Mouse (Mus musculus): ENCODE data around the gene Scamp2. TPM values are rescaled to one million over a fixed set of nuclear protein-coding genes. Genes with fewer than 3 reads are reported as not detected.
A peak's percentile ranks its signal among the peaks of the same experiment; 100 is the strongest.

Scamp2 gene
- polyA plus RNA-seq, 1 experiment from 2014 or later, result 52.4 TPM

GRCm38 (mm10) chr9:57604875-57605274 is 44.1 kb downstream of the Scamp2 start:
- peaks cover 39% of the 10 kb centered on the region for H3K27me3 ChIP-seq (ENCODE audit: low read depth, poor library complexity, severe bottlenecking)
- no peak overlapping the region for H3K4me3 ChIP-seq
- H3K27ac ChIP-seq (replicated peaks), result no peak overlapping the region
- DNase-seq (ENCODE audit: low spot score), result no peak
- H3K9me3 ChIP-seq (replicated peaks), result no peaks in the 10 kb centered on the region
- WGBS, result 77% methylated on average over 4 of the region's 4 CpGs
- peaks cover 54% of the 10 kb centered on the region for H3K4me1 ChIP-seq
- H3K36me3 ChIP-seq, result no peaks in the 10 kb centered on the region

GRCm38 (mm10) chr9:57605503-57605902 is 44.8 kb downstream of the Scamp2 start:
- WGBS, result 11% methylated on average over 9 of the region's 9 CpGs
- DNase-seq (ENCODE audit: low spot score), result no peak
- Histone ChIP-seq H3K9me3 (replicated peaks) (no peaks in the 10 kb centered on the region), H3K4me1 (peaks cover 54% of the 10 kb centered on the region), H3K27ac (replicated peaks) (no peak overlapping the region), H3K4me3 (no peak overlapping the region), H3K36me3 (no peaks in the 10 kb centered on the region), H3K27me3 (ENCODE audit: low read depth, poor library complexity, severe bottlenecking) (peaks cover 39% of the 10 kb centered on the region)

GRCm38 (mm10) chr9:57606139-57606851 is 45.6 kb downstream of the Scamp2 start, which contains the start of gene Cplx3:
Gene Cplx3, minus strand, starts transcription at chr9:57606281.
- peaks cover 39% of the 10 kb centered on the region for H3K27me3 ChIP-seq (ENCODE audit: low read depth, poor library complexity, severe bottlenecking)
- WGBS, result 4% methylated on average over 24 of the region's 24 CpGs
- peaks cover 53% of the 10 kb centered on the region for H3K4me1 ChIP-seq
- no peaks in the 10 kb centered on the region for H3K36me3 ChIP-seq
- H3K9me3 ChIP-seq (replicated peaks), result no peaks in the 10 kb centered on the region
- H3K27ac ChIP-seq (replicated peaks), result no peak within 1 kb of the TSS; the same call in 1 of the 2 replicates
- H3K4me3 ChIP-seq, result peak within 1 kb of the TSS; percentile 34
- DNase-seq (ENCODE audit: low spot score), result peak; percentile 71

GRCm38 (mm10) chr9:57609803-57610202 is 49.1 kb downstream of the Scamp2 start:
- no peak overlapping the region for H3K4me3 ChIP-seq
- 67% methylated on average over 3 of the region's 3 CpGs for WGBS
- no peak for DNase-seq (ENCODE audit: low spot score)
- H3K27me3 ChIP-seq (ENCODE audit: low read depth, poor library complexity, severe bottlenecking), result peaks cover 35% of the 10 kb centered on the region
- H3K36me3 ChIP-seq, result no peaks in the 10 kb centered on the region
- H3K27ac ChIP-seq (replicated peaks), result 0 out of 2 replicates have a peak overlapping the region, but pooled peaks have one; percentile 33
- peaks cover 38% of the 10 kb centered on the region for H3K4me1 ChIP-seq
- no peaks in the 10 kb centered on the region for H3K9me3 ChIP-seq (replicated peaks)

- Histone ChIP-seq H3K4me3 (no peak overlapping the region), H3K4me1 (peaks cover 32% of the 10 kb centered on the region), H3K9me3 (replicated peaks) (no peaks in the 10 kb centered on the region), H3K36me3 (no peaks in the 10 kb centered on the region), H3K27me3 (ENCODE audit: low read depth, poor library complexity, severe bottlenecking) (peaks cover 29% of the 10 kb centered on the region), H3K27ac (replicated peaks) (0 out of 2 replicates have a peak overlapping the region, but pooled peaks have one; percentile 33)
- WGBS, result 52% methylated on average over 3 of the region's 3 CpGs
- DNase-seq (ENCODE audit: low spot score), result no peak
Observed at GRCm38 (mm10) chr9:57610359-57610826, 49.6 kb downstream of the Scamp2 start.

- peaks cover 14% of the 10 kb centered on the region for H3K4me1 ChIP-seq
- no peak overlapping the region for H3K4me3 ChIP-seq
- H3K27ac ChIP-seq (replicated peaks), result no peak overlapping the region
- 89% methylated on average over 7 of the region's 7 CpGs for WGBS
- DNase-seq (ENCODE audit: low spot score), result no peak
- no peaks in the 10 kb centered on the region for H3K9me3 ChIP-seq (replicated peaks)
- peaks cover 7% of the 10 kb centered on the region for H3K27me3 ChIP-seq (ENCODE audit: low read depth, poor library complexity, severe bottlenecking)
- H3K36me3 ChIP-seq, result no peaks in the 10 kb centered on the region
Observed at GRCm38 (mm10) chr9:57612587-57612986, 51.8 kb downstream of the Scamp2 start.

GRCm38 (mm10) chr9:57613975-57614374 is 53.2 kb downstream of the Scamp2 start:
- Histone ChIP-seq H3K4me1 (peaks cover 14% of the 10 kb centered on the region), H3K9me3 (replicated peaks) (no peaks in the 10 kb centered on the region), H3K27ac (replicated peaks) (no peak overlapping the region), H3K4me3 (no peak overlapping the region), H3K36me3 (no peaks in the 10 kb centered on the region), H3K27me3 (ENCODE audit: low read depth, poor library complexity, severe bottlenecking) (no peaks in the 10 kb centered on the region)
- 87% methylated on average over 7 of the region's 7 CpGs for WGBS
- no peak for DNase-seq (ENCODE audit: low spot score)

- H3K4me3 ChIP-seq, result no peak overlapping the region
- WGBS, result 90% methylated on average over 4 of the region's 4 CpGs
- DNase-seq (ENCODE audit: low spot score), result no peak
- H3K27ac ChIP-seq (replicated peaks), result no peak overlapping the region
- no peaks in the 10 kb centered on the region for H3K9me3 ChIP-seq (replicated peaks)
- no peaks in the 10 kb centered on the region for H3K36me3 ChIP-seq
- no peaks in the 10 kb centered on the region for H3K27me3 ChIP-seq (ENCODE audit: low read depth, poor library complexity, severe bottlenecking)
- peaks cover 14% of the 10 kb centered on the region for H3K4me1 ChIP-seq
Observed at GRCm38 (mm10) chr9:57614786-57615185, 54.0 kb downstream of the Scamp2 start.

- Histone ChIP-seq H3K27ac (replicated peaks) (no peak overlapping the region), H3K4me1 (no peaks in the 10 kb centered on the region), H3K9me3 (replicated peaks) (no peaks in the 10 kb centered on the region), H3K4me3 (no peak overlapping the region), H3K36me3 (no peaks in the 10 kb centered on the region), H3K27me3 (ENCODE audit: low read depth, poor library complexity, severe bottlenecking) (no peaks in the 10 kb centered on the region)
- 72% methylated on average over 8 of the region's 8 CpGs for WGBS
- DNase-seq (ENCODE audit: low spot score), result no peak
Observed at GRCm38 (mm10) chr9:57617556-57618169, 56.9 kb downstream of the Scamp2 start.

GRCm38 (mm10) chr9:57618854-57619253 is 58.1 kb downstream of the Scamp2 start:
- DNase-seq (ENCODE audit: low spot score), result no peak
- H3K36me3 ChIP-seq, result peaks cover 2% of the 10 kb centered on the region; the same call in 1 of the 2 replicates
- no peak overlapping the region for H3K4me3 ChIP-seq
- no peak overlapping the region for H3K27ac ChIP-seq (replicated peaks)
- H3K27me3 ChIP-seq (ENCODE audit: low read depth, poor library complexity, severe bottlenecking), result no peaks in the 10 kb centered on the region
- no peaks in the 10 kb centered on the region for H3K9me3 ChIP-seq (replicated peaks)
- H3K4me1 ChIP-seq, result no peaks in the 10 kb centered on the region
- 83% methylated on average over 8 of the region's 8 CpGs for WGBS

GRCm38 (mm10) chr9:57620674-57621073 is 59.9 kb downstream of the Scamp2 start, which contains the start of gene Lman1l:
Gene Lman1l, minus strand, starts transcription at chr9:57620774.
- H3K4me1 ChIP-seq, result no peaks in the 10 kb centered on the region
- H3K27me3 ChIP-seq (ENCODE audit: low read depth, poor library complexity, severe bottlenecking), result no peaks in the 10 kb centered on the region
- peaks cover 20% of the 10 kb centered on the region for H3K36me3 ChIP-seq
- WGBS, result 90% methylated on average over 5 of the region's 5 CpGs
- DNase-seq (ENCODE audit: low spot score), result no peak
- H3K9me3 ChIP-seq (replicated peaks), result no peaks in the 10 kb centered on the region
- peak within 1 kb of the TSS; percentile 2 for H3K27ac ChIP-seq (replicated peaks)
- no peak within 1 kb of the TSS for H3K4me3 ChIP-seq

- peaks cover 6% of the 10 kb centered on the region for H3K4me1 ChIP-seq
- no peaks in the 10 kb centered on the region for H3K27me3 ChIP-seq (ENCODE audit: low read depth, poor library complexity, severe bottlenecking)
- no peak overlapping the region for H3K4me3 ChIP-seq
- H3K9me3 ChIP-seq (replicated peaks), result no peaks in the 10 kb centered on the region
- DNase-seq (ENCODE audit: low spot score), result no peak
- peaks cover 56% of the 10 kb centered on the region for H3K36me3 ChIP-seq
- no peak overlapping the region for H3K27ac ChIP-seq (replicated peaks)
- WGBS, result 91% methylated on average over 7 of the region's 7 CpGs
Observed at GRCm38 (mm10) chr9:57624295-57624694, 63.6 kb downstream of the Scamp2 start.

Measured in midbrain, embryonic 10.5 days (tissue).